Mouse (Mus musculus) monocyte, adult 2 months (primary cell): ENCODE data around the gene Pipox.

ENCODE experiments used
- DNase-seq, 2 experiments: peaks; one replicate each; pipeline ENCODE4 v3.0.0; 2022; ENCODE audit warnings: low spot score in 2 of 2, low read depth in 1 of 2

Pipox gene

GRCm38 (mm10) chr11:77850401-77851244 is 43.3 kb downstream of the Pipox start:
- no peak for DNase-seq

- DNase-seq: no peak
These were observed 44.7 kb downstream of the Pipox start for GRCm38 (mm10) chr11:77849151-77849550.

GRCm38 (mm10) chr11:77848131-77848530 is 45.8 kb downstream of the Pipox start:
- no peak for DNase-seq

GRCm38 (mm10) chr11:77847599-77848128 is 46.2 kb downstream of the Pipox start:
- DNase-seq: no peak

- DNase-seq: no peak
These were observed 50.0 kb downstream of the Pipox start for GRCm38 (mm10) chr11:77843906-77844200.

GRCm38 (mm10) chr11:77843068-77843905 is 50.6 kb downstream of the Pipox start:
- DNase-seq: no peak

- no peak for DNase-seq
These were observed 53.2 kb downstream of the Pipox start for GRCm38 (mm10) chr11:77840523-77841245.

- DNase-seq: no peak
These were observed 56.0 kb downstream of the Pipox start for GRCm38 (mm10) chr11:77837856-77838255.

GRCm38 (mm10) chr11:77836751-77837150 is 57.1 kb downstream of the Pipox start:
- no peak for DNase-seq

- no peak for DNase-seq
These were observed 57.6 kb downstream of the Pipox start for GRCm38 (mm10) chr11:77836290-77836689.

- DNase-seq: no peak
These were observed 58.8 kb downstream of the Pipox start for GRCm38 (mm10) chr11:77835109-77835508.

- DNase-seq: no peak
These were observed 61.4 kb downstream of the Pipox start for GRCm38 (mm10) chr11:77832541-77832940.

- no peak for DNase-seq
These were observed 63.0 kb downstream of the Pipox start for GRCm38 (mm10) chr11:77830875-77831274.
